Mouse (Mus musculus) kidney, postnatal 4 days (tissue): ENCODE measurements around the gene Ttc16.

Source experiments
- DNase-seq, 2 experiments: peaks; one replicate each; pipeline ENCODE4 v3.0.0; 2021; ENCODE audit warnings: mixed read lengths in 2 of 2

Ttc16 gene

DNA sequence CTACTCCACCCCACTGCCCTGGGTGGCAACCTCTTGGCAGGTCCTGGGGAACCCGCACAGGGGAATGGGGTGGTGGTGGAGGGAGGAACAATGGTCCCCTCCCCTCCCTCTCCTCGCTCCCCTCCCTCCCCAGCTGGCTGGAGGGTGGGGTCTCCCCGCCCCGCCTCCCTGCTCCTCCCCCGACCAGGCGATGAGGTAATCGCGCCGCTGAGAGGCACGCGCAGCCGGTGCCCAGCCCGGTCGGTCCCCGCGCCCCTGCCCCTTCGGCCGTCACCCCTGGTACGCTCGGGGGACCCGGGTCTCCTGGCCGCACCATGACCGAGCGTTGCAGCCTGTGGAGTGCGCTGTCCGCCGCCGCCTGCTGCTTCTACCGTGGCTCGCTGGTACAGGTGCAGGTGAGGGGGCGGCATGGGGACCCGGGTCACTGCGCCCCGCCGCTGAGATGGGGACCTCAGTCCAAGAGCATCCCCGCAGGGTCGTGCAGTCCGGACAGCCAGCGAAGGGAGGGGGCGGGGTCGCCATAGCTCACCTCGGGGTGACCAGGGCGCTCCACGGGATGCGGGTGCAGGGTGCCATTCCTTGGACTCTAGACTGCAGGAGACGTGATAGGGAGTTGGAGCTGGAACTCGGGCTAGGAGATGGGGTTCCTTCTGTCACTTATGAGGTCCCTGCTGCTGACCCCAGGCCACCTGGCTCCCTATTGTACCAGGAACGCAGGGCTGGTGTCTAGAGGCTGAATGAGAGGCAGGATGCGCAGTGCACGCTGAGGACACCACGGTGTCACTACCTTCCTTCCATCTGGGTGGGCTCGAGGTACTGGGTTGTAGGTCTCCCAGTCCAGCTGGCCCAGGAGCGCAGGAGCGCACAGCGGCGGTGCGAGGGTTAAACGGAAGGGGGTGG lies 33.9 kb downstream of the Ttc16 start:
- peak; percentile 59 to 66 for DNase-seq

DNA sequence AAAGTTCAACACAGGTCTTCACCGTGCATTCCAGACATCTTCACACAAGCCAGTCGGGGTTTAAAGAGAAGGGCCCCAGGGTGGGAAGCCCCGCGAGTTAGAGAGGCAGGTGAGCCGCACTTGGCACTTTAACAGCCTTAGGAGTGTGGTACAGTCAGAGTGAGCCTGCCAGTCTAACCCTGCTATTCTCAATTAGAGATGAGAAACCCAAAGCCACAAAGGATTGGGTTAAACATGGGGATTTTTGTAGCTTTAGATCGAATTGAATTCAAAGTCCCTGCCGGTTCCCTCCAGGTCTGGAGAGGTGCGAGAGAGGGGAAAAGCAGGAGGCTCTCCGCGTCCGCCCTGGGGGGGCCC lies 34.5 kb downstream of the Ttc16 start, which contains the start of gene 6330409D20Rik:
Gene 6330409D20Rik, minus strand, starts transcription at position 101 of the 357 bp plus-strand sequence.
- no peak for DNase-seq

- DNase-seq: no peak
These were observed 36.1 kb downstream of the Ttc16 start for GRCm38 (mm10) chr2:32739311-32739710.

DNA sequence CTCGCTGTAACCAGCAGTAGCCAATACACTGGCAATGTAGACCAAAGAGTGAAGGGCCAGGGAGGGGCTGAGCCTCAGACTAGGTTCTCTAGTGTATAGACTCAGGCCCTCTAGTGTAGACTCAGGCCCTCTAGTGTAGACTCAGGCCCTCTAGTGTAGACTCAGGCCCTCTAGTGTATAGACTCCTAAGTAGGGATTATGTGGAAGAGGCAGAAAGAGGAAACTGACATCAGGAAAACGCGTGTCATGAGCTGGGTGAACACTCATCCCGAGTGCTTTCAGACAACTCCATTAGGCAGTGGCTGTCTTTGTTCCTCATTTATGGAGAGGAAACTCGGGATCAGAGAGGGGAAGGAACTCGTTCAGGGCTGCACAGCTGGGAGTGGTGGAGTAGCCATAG lies 38.4 kb downstream of the Ttc16 start:
- no peak for DNase-seq

GRCm38 (mm10) chr2:32736306-32736829 lies 39.1 kb downstream of the Ttc16 start:
- DNase-seq: no peak

DNA sequence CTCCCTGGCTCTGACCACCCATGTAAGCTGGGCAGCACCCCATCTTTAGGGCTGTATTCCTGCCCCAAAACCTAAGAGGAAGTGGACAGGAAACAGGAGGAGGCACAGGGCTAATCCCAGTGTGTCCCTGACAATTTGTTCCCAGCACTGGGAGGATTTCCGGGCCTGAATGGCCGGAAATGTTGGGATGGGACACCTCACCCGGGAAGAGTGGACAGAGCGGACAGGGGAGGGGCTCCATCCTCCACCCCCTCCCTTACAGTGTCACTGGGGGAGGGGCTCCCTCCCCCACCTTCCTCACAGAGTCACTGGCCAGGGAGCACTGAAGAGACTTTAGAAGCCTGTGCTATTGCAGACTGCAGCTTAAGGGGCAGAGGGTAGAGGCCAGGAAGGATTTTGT lies 40.5 kb downstream of the Ttc16 start:
- DNase-seq: peak; percentile 65 to 81

DNA sequence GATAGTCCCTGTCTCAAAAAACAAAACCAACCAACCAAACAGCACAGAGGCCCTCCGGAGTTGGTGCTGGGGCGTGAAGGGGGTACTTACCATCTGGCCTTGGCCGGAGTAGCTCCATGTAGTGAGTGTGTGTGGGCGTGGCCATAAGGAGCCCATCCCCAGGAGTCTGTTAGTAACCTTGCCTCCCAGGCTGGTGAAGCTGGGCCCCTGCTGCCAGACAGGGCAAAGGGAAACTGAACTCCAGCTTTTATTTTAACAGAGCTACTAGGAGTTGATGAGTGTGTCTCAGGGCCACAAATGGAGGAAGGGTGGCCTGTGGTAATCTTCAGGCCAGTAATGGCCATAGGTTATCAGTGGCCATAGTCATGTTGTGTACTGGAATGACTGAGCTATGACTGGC lies 41.0 kb downstream of the Ttc16 start:
- DNase-seq: peak in 1 of 2 experiments; percentile 61

DNA sequence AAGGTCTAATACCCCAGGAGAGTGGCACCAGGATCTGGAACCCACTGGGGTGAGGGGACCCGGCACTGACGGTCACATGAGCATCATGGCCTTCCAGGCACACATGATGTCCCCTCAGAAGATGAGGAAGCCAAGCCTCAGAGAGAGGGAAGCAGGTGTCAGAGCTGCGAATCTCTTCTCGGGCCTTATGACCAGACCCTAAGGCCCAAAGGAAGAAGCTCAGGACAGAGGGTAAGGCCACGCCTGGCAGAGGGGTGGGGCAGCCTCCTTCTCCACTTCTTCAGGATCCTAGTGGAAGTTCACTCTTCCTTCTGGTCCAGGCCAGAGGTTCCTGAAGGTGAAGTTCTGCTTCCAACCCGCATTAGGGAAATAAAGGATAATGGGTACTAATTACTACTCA lies 42.7 kb downstream of the Ttc16 start:
- no peak for DNase-seq

DNA sequence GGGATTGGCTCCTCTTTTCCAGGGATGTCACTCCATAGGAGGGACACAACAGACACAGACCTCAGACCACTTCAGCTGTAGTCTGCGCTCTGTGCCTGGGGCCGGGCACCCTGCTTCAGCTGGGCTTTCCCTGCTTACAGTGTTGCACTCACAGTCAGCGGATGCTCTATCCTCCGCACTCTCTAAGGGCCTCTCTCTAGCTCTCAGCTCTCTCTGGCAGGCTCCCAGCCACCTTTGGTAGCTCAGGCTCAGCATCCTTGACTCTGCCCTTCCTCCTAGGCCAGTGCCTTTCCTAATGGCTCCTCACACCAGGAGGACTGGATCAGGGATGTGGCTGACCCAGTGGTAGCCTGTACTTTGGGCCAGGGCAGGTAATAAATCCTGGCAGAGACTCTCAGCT lies 43.5 kb downstream of the Ttc16 start:
- DNase-seq: peak; percentile 45 to 60

DNA sequence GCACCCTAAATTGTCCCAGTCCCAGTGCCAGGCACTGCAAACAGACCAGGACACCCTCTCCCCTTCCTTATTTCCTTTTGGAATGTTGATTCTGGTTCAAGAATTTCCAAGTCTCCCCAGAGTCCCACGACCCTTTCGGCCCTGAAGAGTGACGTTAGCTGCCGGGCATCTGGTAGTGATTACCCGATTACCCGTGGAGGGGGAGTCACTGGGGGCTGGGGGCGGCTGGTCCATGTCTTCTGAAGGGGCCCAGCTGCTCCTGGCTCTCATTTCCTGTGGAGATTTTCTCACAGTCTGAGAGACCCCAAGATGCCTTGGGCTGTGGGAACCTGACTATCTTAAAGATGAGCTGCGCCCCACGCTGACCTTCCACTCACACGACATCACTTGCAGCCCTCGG lies 44.6 kb downstream of the Ttc16 start:
- peak; percentile 70 to 82 for DNase-seq

GRCm38 (mm10) chr2:32729547-32729946 lies 45.9 kb downstream of the Ttc16 start:
- DNase-seq: no peak

DNA sequence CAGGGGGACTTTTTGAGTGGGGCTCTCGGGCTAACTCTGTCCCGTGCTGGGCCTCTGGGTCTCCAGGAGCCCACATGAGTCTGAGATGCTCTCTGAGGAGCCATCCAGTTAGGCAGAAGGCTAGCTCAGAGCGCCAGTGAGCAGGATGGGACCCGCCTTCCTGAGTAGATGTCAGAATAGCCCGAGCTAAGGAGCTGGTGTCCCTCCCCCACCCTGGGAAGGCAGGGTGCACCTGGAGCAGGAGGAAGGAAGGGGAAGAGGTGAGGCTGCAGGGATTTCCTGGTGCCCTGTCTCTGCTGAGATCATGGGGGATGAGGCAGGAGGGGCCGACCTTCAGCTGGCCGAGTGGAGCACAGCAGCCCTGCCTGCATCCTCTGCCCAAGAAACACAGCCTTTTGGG lies 47.0 kb downstream of the Ttc16 start:
- DNase-seq: peak; percentile 69 to 79

GRCm38 (mm10) chr2:32727435-32727834 lies 48.0 kb downstream of the Ttc16 start:
- peak; percentile 95 to 96 for DNase-seq

DNA sequence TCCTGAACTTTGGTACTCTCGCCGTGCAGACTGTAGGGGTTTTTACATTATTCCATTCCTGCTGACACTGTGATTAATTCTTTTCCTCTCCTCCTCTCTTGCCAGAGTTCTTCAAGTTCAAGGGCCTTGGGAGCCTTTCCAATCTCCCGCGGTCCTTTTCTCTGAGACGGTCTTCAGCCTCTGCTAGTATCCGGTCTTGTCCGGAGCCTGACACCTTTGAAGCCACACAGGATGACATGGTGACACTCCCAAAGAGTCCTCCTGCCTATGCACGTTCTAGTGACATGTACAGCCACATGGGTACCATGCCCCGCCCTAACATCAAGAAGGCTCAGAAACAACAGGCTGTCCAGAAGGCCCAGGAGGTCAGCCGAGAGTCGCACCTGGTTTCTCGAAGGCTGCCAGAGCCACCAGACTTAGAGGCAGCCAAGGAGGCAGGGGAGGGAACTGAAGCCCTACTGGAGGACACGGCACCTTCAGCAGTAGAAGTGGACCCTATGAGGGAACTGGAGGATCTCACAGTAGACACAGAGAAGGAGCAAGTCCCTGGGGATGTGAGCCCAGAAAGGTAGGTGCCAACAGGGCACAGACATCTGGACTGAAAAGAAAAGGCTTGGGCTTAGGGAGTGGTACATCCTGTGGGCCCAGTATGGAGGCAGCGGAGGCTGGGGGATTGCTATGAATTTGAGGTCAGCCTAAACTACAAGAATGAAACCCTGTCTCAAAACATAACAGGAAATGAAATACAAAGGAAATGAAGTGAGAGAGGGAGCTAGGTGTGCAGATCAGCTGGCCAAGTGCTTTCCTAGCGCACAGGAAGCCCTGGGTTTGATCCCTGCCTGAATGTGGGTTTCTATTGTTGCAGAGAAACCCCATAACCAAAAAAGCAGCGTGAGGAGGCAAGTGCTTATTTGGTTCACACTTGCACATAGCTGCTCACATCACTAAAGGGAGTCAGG lies 50.3 kb downstream of the Ttc16 start:
- peak; percentile 67 to 74 for DNase-seq

DNA sequence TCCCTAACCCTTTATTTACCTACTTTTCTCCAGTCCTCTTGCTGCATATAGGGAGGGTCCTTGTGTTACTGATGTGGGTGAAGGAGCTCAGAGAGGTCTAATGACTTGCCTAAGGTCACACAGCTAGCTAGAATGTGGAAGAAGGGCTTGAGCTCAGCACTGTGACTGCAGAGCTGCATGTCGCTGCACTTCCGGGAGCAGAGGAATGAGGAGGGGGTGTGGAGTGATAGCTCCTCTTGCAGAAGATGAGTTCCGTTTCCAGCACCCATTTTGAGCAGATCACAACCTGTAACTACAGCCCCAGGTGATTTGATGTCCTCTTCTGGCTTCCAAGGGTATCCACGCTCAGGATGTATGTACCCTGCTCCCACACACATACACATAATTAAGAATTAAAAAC lies 51.3 kb downstream of the Ttc16 start:
- no peak for DNase-seq

- DNase-seq: no peak
These were observed 52.9 kb downstream of the Ttc16 start for GRCm38 (mm10) chr2:32722581-32722980.

- no peak for DNase-seq
These were observed 53.4 kb downstream of the Ttc16 start for GRCm38 (mm10) chr2:32722046-32722445.

- DNase-seq: peak; percentile 74 to 79
These were observed 54.7 kb downstream of the Ttc16 start, which contains the start of gene Sh2d3c for GRCm38 (mm10) chr2:32720681-32721229. TSS of gene Sh2d3c (plus strand) at chr2:32721055.

GRCm38 (mm10) chr2:32720053-32720452 lies 55.4 kb downstream of the Ttc16 start:
- no peak for DNase-seq

GRCm38 (mm10) chr2:32718761-32719160 lies 56.7 kb downstream of the Ttc16 start:
- no peak for DNase-seq

GRCm38 (mm10) chr2:32714987-32715425 lies 60.4 kb downstream of the Ttc16 start:
- DNase-seq: peak in 1 of 2 experiments; percentile 53

GRCm38 (mm10) chr2:32714117-32714986 lies 61.1 kb downstream of the Ttc16 start:
- DNase-seq: no peak
